Mouse (Mus musculus) lung, adult 18-20 months (tissue): Measurements from ENCODE around the gene Btbd35f14.
"Not testable (repeated sequence)": the region's sequence is repeated elsewhere in the genome, so short reads cannot be mapped to it uniquely, and the experiment has no call there.

ENCODE experiments used
- DNase-seq, 2 experiments: peaks; one replicate each; pipeline ENCODE4 v3.0.0; 2022; ENCODE audit warnings: mixed read lengths in 2 of 2

Btbd35f14 gene

DNA sequence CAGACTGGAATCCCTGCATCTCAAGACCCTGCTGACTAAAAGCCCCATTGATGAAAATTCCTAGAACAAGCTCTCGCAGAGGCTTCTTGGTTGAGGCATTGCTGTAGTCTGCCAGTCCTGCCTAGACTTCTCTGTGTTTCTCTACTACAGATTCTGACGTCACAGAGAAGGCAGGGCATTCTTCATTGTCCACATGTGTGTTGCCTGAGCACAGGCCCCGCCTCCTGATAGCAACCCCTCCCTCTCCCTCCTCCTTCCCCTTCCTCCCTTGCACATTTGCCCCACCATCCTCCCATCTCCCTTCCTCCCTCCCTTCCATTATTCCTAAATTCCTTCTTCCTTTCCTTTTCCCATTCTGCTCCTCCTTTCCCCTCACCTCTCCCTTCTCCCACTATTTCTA lies at the start of gene Btbd35f14:
Gene Btbd35f14, minus strand, starts transcription at position 101 of the 400 bp plus-strand sequence.
- not testable (repeated sequence) for DNase-seq

GRCm38 (mm10) chrX:33656872-33657271 lies 45.3 kb downstream of the Btbd35f14 start, which contains the start of gene Btbd35f13:
Gene Btbd35f13, plus strand, starts transcription at chrX:33657172.
- not testable (repeated sequence) for DNase-seq
